Mouse (Mus musculus): ENCODE measurements around the gene Marveld2.

DNA sequence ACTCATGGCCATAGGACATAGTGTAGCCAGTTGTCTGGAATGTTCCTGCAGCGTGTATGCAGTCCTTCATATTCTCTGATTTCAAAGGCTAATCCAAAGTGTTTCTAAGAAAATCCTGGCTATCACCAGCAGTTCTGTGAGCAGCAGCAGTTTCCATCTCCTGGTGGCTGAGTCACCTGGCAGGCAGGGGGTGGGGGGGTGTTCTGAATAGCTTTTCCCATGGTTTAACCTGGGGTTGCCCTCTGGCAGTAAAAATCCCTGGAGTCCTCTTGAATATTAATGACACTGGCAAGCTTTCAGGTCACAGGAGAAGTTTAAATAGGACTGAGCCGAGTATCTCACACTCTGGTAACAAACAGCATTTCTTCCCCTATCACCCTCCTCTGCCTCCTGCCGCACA, 35.1 kb downstream of the Marveld2 start:
- TF ChIP-seq POLR2A (IDR thresholded peaks at IDR 0.05; ENCODE audit: control insufficient read depth, extremely low read depth, insufficient read depth, low read length, poor library complexity) (no peak), CTCF (IDR thresholded peaks at IDR 0.05; ENCODE audit: borderline replicate concordance, control insufficient read depth, extremely low read depth, insufficient read depth, low read length, poor library complexity) (no peak)
